Mouse (Mus musculus) neural tube, embryonic 13.5 days (tissue): ENCODE measurements at regions not wholly inside any gene's neighbourhood (a gene's known extent, or its start where the extent isn't known, plus 50 kb on each side); places are given as distances from the start of the nearest gene placed in this dataset.

Experiments used
- ATAC-seq: fragments of 200-750 bp; cut with Nextera tagmentation; 2 replicates; pipeline ENCODE4 v1.8.0; 2017; ENCODE audit warnings: low read depth, mild to moderate bottlenecking, moderate TSS enrichment, moderate library complexity
- H3K27ac ChIP-seq: fragments of 300-500 bp; sonication (generic); replicated peaks from 2 replicates; pipeline ENCODE4 v1.5.1; 2015; ENCODE audit warnings: moderate library complexity, mild to moderate bottlenecking, inconsistent platforms
- H3K27me3 ChIP-seq: fragments of 300-500 bp; sonication (generic); 2 replicates; pipeline ENCODE4 v1.6.1; 2015; ENCODE audit warnings: mild to moderate bottlenecking, inconsistent platforms
- H3K36me3 ChIP-seq: fragments of 300-500 bp; sonication (generic); 2 replicates; pipeline ENCODE4 v1.6.1; 2015; ENCODE audit warnings: mild to moderate bottlenecking, inconsistent platforms
- H3K4me1 ChIP-seq: fragments of 300-500 bp; sonication (generic); replicated peaks from 2 replicates; pipeline ENCODE4 v1.6.1; 2015; ENCODE audit warnings: inconsistent platforms
- H3K4me2 ChIP-seq: fragments of 300-500 bp; sonication (generic); 2 replicates; pipeline ENCODE4 v1.6.1; 2015; ENCODE audit warnings: inconsistent platforms, mild to moderate bottlenecking, moderate library complexity
- H3K4me3 ChIP-seq: fragments of 300-500 bp; sonication (generic); 2 replicates; pipeline ENCODE4 v1.5.1; 2015; ENCODE audit warnings: mild to moderate bottlenecking, inconsistent platforms
- H3K9ac ChIP-seq: fragments of 300-500 bp; sonication (generic); 2 replicates; pipeline ENCODE4 v1.6.1; 2015; ENCODE audit warnings: moderate library complexity, mild to moderate bottlenecking, inconsistent platforms
- H3K9me3 ChIP-seq: fragments of 300-500 bp; sonication (generic); 2 replicates; pipeline ENCODE4 v1.6.1; 2016; ENCODE audit warnings: inconsistent platforms
- WGBS: fragments of 180-500 bp; shearing (Covaris S2); methylation state at CpG from one replicate; pipeline ENCODE4 v1.1.7; 2015; 5-methylcytosine and 5-hydroxymethylcytosine counted together

DNA sequence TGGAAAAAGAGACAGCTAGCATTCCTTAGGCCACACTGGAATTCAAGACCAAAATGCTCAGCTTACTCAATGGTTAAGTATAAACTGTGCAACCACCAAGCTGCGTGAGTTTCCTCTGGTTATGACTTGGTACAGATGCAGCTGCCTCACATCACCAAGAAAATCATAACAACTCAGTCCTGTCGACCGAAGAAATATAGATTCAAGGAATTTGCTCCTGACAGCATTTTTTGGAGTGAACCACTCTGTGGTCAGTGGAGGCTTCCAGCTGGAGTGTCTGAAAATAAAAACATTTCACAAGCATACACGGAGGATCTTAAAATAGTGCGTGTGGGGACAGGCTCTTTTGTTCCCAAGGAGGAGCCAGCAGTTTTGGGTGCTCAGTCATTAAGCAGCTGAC, 253.8 kb downstream of the Bckdhb start:
- no peak overlapping the region for H3K9ac ChIP-seq
- WGBS, result 86% methylated on average over 5 of the region's 5 CpGs

DNA sequence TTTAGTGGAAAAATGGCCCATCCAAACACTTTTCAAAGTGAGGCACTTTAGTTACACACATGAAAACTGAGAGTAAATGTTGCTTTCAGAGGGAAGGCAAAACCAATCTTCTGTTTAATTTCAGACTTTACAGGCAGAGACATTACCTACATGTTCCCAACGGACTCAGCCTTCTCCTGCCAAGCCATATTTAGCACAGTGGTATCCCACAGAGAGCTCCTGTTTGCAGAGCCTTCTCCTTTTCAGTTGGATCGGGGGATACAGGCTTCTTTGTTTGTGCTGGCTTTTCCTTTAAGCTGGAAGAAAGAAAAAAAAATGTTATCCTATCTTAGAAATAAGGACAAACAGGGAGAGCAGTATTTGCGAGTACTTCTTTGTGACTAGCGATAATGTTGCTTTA, 254.3 kb downstream of the Bckdhb start:
- no peak for ATAC-seq
- Histone ChIP-seq H3K9ac (no peak overlapping the region), H3K4me3 (no peak overlapping the region), H3K4me1 (no peaks in the 10 kb centered on the region), H3K9me3 (no peaks in the 10 kb centered on the region), H3K36me3 (no peaks in the 10 kb centered on the region), H3K4me2 (no peak overlapping the region), H3K27ac (no peak overlapping the region), H3K27me3 (no peaks in the 10 kb centered on the region)
- WGBS, result 70% methylated on average over 4 of the region's 4 CpGs

More for the DNA sequence above, 253.8 kb downstream of the Bckdhb start:
- H3K9me3 ChIP-seq, result no peaks in the 10 kb centered on the region
- no peaks in the 10 kb centered on the region for H3K4me1 ChIP-seq
- H3K27me3 ChIP-seq, result no peaks in the 10 kb centered on the region
- H3K4me3 ChIP-seq, result no peak overlapping the region
- no peak for ATAC-seq
- no peak overlapping the region for H3K4me2 ChIP-seq
- H3K27ac ChIP-seq, result no peak overlapping the region
- H3K36me3 ChIP-seq, result no peaks in the 10 kb centered on the region

DNA sequence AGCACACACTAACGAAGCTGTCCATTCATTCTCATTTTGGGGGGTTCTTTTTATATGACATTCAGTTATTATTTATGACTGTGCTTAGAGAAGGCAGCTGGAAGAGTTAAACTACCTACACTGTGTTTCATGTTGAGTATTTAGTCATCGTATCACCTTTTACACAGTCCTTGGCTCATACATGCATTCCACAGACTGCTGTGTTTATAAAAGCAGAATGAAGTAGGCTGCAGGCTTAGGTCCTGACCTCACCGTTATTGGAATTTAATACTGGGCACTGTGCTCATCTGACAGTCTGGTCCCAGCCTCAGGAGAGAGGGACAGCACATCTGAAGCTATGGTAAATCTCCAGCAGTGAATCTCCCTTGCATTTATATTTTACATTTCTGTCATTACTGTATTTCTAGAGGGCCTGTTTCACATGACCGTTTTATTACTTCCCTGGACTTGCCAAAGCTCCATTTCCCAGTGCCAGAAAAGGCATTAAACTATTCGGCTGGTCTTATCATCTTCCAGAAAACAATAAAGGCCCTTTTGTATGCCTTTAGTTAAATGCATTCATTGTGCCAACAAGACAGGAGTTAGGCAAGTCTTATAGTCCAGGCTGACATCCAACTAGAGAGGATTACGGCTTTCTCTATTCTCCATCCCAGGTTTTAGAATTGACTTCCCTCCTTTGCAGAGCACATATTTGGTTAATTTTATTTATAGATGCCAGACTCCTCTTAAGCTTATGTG, 258.9 kb downstream of the Bckdhb start:
- H3K4me3 ChIP-seq, result no peak overlapping the region
- no peak overlapping the region for H3K4me2 ChIP-seq
- H3K27me3 ChIP-seq, result no peaks in the 10 kb centered on the region
- 70% methylated on average over 6 of the region's 6 CpGs for WGBS
- ATAC-seq, result no peak
- H3K9ac ChIP-seq, result no peak overlapping the region
- H3K36me3 ChIP-seq, result no peaks in the 10 kb centered on the region
- H3K4me1 ChIP-seq, result no peaks in the 10 kb centered on the region
- H3K27ac ChIP-seq, result no peak overlapping the region
- H3K9me3 ChIP-seq, result no peaks in the 10 kb centered on the region

GRCm38 (mm10) chr9:84187531-84187930, 262.6 kb downstream of the Bckdhb start:
- WGBS, result 85% methylated on average over 3 of the region's 3 CpGs
- H3K4me3 ChIP-seq, result no peak overlapping the region
- no peak for ATAC-seq

DNA sequence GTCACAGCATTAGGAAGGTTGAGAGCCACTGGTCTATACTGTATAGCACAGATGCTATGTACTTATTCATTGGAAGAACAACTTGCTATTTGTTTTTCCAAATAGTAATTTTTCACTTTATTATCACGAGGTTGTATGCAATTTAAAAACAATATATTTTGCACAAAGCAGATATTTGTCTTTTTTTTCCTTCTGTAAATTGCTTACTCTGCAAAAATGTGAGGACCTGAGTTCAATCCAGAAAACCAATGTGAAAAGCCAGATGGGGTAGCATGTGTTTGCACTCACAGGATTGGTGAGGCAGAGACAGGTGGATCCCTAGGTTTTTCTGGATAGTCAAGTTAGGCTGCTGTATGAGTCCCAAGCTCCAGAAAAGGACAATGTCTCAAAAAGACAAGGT, 268.5 kb downstream of the Bckdhb start:
- H3K27ac ChIP-seq, result no peak overlapping the region
- no peak overlapping the region for H3K4me3 ChIP-seq
- H3K36me3 ChIP-seq, result no peaks in the 10 kb centered on the region
- ATAC-seq, result no peak
- H3K9ac ChIP-seq, result no peak overlapping the region
- H3K27me3 ChIP-seq, result no peaks in the 10 kb centered on the region
- H3K4me1 ChIP-seq, result no peaks in the 10 kb centered on the region
- 75% methylated on average over 1 of the region's 1 CpGs for WGBS
- H3K9me3 ChIP-seq, result no peaks in the 10 kb centered on the region
- no peak overlapping the region for H3K4me2 ChIP-seq

More at GRCm38 (mm10) chr9:84187531-84187930, 262.6 kb downstream of the Bckdhb start:
- Histone ChIP-seq H3K36me3 (no peaks in the 10 kb centered on the region), H3K9me3 (no peaks in the 10 kb centered on the region), H3K27me3 (no peaks in the 10 kb centered on the region), H3K27ac (no peak overlapping the region), H3K9ac (no peak overlapping the region), H3K4me2 (no peak overlapping the region), H3K4me1 (no peaks in the 10 kb centered on the region)

GRCm38 (mm10) chr9:84194716-84195115, 269.8 kb downstream of the Bckdhb start:
- Histone ChIP-seq H3K9ac (no peak overlapping the region), H3K4me3 (no peak overlapping the region), H3K27me3 (no peaks in the 10 kb centered on the region), H3K9me3 (no peaks in the 10 kb centered on the region), H3K4me1 (no peaks in the 10 kb centered on the region), H3K4me2 (no peak overlapping the region), H3K36me3 (no peaks in the 10 kb centered on the region), H3K27ac (no peak overlapping the region)
- ATAC-seq, result no peak
- 80% methylated on average over 4 of the region's 4 CpGs for WGBS

DNA sequence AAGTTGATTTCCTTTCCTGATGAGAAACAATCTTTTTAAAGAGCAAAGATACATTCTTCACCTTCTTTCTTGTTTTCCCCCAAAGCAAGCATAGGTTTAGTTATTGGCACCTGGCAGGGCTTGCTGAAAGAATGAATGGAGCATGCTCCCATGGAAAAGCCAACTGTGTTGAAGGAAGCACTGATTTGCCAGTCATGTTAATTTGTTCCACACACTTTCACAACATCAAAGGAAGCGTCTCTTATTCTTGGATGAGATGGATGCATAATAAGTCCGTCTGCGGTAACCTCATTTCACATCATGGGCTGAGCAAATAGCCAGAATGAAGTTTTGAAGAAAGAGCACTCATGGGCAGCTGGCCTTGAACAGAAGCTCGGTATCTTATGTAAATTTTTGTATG, 270.4 kb downstream of the Bckdhb start:
- Histone ChIP-seq H3K9me3 (no peaks in the 10 kb centered on the region), H3K4me1 (no peaks in the 10 kb centered on the region), H3K4me2 (no peak overlapping the region), H3K36me3 (no peaks in the 10 kb centered on the region), H3K27me3 (no peaks in the 10 kb centered on the region), H3K9ac (no peak overlapping the region), H3K27ac (no peak overlapping the region), H3K4me3 (no peak overlapping the region)
- 75% methylated on average over 4 of the region's 4 CpGs for WGBS
- ATAC-seq, result no peak

- ATAC-seq, result no peak
- no peak overlapping the region for H3K27ac ChIP-seq
- no peaks in the 10 kb centered on the region for H3K4me1 ChIP-seq
- no peak overlapping the region for H3K9ac ChIP-seq
- no peaks in the 10 kb centered on the region for H3K9me3 ChIP-seq
- H3K4me3 ChIP-seq, result no peak overlapping the region
- H3K27me3 ChIP-seq, result no peaks in the 10 kb centered on the region
- WGBS, result 93% methylated on average over 3 of the region's 3 CpGs
- no peak overlapping the region for H3K4me2 ChIP-seq
- H3K36me3 ChIP-seq, result no peaks in the 10 kb centered on the region
These were observed 275.3 kb downstream of the Bckdhb start for GRCm38 (mm10) chr9:84200208-84200607.

- WGBS, result 78% methylated on average over 3 of the region's 3 CpGs
- ATAC-seq, result no peak
- H3K4me3 ChIP-seq, result no peak overlapping the region
- no peak overlapping the region for H3K4me2 ChIP-seq
- no peak overlapping the region for H3K27ac ChIP-seq
- no peaks in the 10 kb centered on the region for H3K27me3 ChIP-seq
- no peak overlapping the region for H3K9ac ChIP-seq
- H3K9me3 ChIP-seq, result no peaks in the 10 kb centered on the region
- H3K36me3 ChIP-seq, result no peaks in the 10 kb centered on the region
- no peaks in the 10 kb centered on the region for H3K4me1 ChIP-seq
These were observed 279.1 kb downstream of the Bckdhb start for GRCm38 (mm10) chr9:84204056-84204455.

DNA sequence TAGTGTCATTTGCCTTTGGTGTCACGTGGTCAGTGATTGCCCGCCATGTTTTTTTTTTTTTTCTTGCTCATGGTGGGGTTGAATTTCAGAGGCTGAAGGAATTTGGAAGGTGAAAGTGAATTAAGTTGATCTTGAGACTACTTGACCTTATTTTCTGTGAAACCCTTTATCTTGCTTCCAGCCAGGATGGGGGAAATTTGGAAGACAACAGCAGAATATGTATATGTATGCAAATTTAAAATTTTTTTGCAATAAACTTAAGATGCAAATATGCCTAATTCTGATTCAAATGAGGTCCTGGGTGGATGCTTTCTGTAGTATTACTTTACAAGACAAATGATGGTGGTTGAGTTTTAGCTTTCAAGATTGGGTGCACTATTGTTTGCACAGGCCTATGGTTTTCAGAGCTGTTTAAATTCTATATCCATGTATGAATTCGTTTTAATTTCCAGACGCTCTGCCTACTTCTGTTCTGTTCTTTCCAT, 315.6 kb downstream of the Bckdhb start:
- no peak overlapping the region for H3K4me2 ChIP-seq
- ATAC-seq, result no peak
- H3K9ac ChIP-seq, result no peak overlapping the region
- H3K9me3 ChIP-seq, result no peaks in the 10 kb centered on the region
- 89% methylated on average over 4 of the region's 4 CpGs for WGBS
- H3K36me3 ChIP-seq, result no peaks in the 10 kb centered on the region
- no peak overlapping the region for H3K27ac ChIP-seq
- H3K27me3 ChIP-seq, result no peaks in the 10 kb centered on the region
- no peak overlapping the region for H3K4me3 ChIP-seq
- H3K4me1 ChIP-seq, result no peaks in the 10 kb centered on the region

GRCm38 (mm10) chr9:84249765-84250164, 324.8 kb downstream of the Bckdhb start:
- Histone ChIP-seq H3K9me3 (no peaks in the 10 kb centered on the region), H3K4me3 (no peak overlapping the region), H3K4me2 (no peak overlapping the region), H3K36me3 (no peaks in the 10 kb centered on the region), H3K27ac (no peak overlapping the region), H3K9ac (no peak overlapping the region), H3K4me1 (peaks cover 11% of the 10 kb centered on the region), H3K27me3 (no peaks in the 10 kb centered on the region)
- 97% methylated on average over 1 of the region's 1 CpGs for WGBS
- no peak for ATAC-seq

DNA sequence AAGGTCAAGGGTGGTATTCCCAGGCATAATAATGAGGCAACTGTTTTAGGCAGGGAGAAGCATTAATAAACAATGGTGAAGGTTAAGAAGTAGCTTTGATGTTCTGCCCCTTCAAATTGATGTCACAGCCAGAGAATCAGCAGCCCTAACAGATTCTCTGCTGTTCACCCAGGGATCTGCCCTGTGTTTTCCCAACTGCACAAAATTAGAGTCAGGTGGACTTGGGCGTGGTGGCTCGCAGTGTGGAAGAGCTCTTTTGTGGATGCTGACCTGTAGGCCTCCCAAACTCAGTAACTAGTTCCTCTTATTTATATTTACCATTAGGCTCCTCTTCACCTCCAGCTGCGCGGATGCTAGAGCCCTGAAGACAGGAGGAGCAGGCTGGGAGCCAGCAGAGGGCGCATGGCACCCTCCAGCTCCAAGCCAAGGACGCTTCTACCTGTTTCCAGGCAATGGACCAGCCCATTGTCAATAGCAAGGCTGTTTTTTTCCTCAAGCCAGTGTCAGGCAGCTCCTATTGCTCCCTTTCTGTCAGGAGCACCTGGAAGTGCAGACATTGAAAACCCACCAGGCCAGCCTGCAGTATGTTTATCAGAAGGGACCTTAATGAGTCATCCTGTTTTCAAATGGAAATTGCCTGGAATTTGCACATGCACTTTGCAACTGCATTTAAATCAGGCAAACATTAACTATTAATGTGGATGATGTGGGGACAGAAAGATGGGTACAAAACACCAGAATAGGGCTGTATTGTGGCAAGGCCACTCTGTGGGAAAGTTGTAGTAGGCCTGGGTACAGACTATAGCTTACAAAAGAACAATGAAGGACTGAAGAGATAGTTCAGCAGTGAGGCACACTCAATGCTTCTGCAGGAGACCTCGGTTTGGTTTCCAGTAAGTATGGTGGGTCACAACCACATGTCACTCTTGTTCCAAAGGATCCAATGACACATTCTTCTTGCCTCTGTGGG, 328.4 kb downstream of the Bckdhb start:
- Histone ChIP-seq H3K9me3 (no peaks in the 10 kb centered on the region), H3K9ac (no peak overlapping the region), H3K4me2 (no peak overlapping the region), H3K27ac (no peak overlapping the region), H3K4me1 (peaks cover 11% of the 10 kb centered on the region), H3K4me3 (no peak overlapping the region), H3K27me3 (no peaks in the 10 kb centered on the region), H3K36me3 (no peaks in the 10 kb centered on the region)
- ATAC-seq, result peak; percentile 83
- WGBS, result 24% methylated on average over 7 of the region's 7 CpGs
